Mouse (Mus musculus) midbrain, postnatal 0 days (tissue): ENCODE measurements around the gene Gtpbp6. TPM values are rescaled to one million over a fixed set of nuclear protein-coding genes. Genes with fewer than 3 reads are reported as not detected.

Source experiments
- ATAC-seq: fragments of 200-750 bp; cut with Nextera tagmentation; 2 replicates; pipeline ENCODE4 v1.8.0; 2017; ENCODE audit warnings: moderate number of reproducible peaks, mild to moderate bottlenecking, moderate TSS enrichment, moderate library complexity; ENCODE audit not compliant: low FRiP score
- DNase-seq: peaks from one replicate; pipeline ENCODE4 v3.0.0-alpha.2; 2015; ENCODE audit warnings: low spot score
- H3K27ac ChIP-seq: fragments of 300-500 bp; sonication (generic); 2 replicates; pipeline ENCODE4 v1.5.1; 2014; ENCODE audit warnings: low read depth, mild to moderate bottlenecking, low read length, mixed read lengths
- H3K27me3 ChIP-seq: fragments of 300-500 bp; sonication (generic); 2 replicates; pipeline ENCODE4 v1.6.1; 2014; ENCODE audit warnings: low read length, control low read depth, mixed read lengths; ENCODE audit not compliant: insufficient read depth
- H3K36me3 ChIP-seq: fragments of 300-500 bp; sonication (generic); 2 replicates; pipeline ENCODE4 v1.6.1; 2014; ENCODE audit warnings: low read length, control low read depth, mixed read lengths; ENCODE audit not compliant: insufficient read depth
- H3K4me1 ChIP-seq: fragments of 300-500 bp; sonication (generic); 2 replicates; pipeline ENCODE4 v1.6.1; 2014; ENCODE audit warnings: mild to moderate bottlenecking, control low read depth, antibody characterized with exemption, low read length, mixed read lengths; ENCODE audit not compliant: insufficient read depth
- H3K4me2 ChIP-seq: fragments of 300-500 bp; sonication (generic); 2 replicates; pipeline ENCODE4 v1.6.1; 2014; ENCODE audit warnings: low read depth, mild to moderate bottlenecking, low read length, mixed read lengths; ENCODE audit not compliant: poor library complexity, severe bottlenecking
- H3K4me3 ChIP-seq: fragments of 300-500 bp; sonication (generic); 2 replicates; pipeline ENCODE4 v1.5.1; 2014; ENCODE audit warnings: low read depth, mild to moderate bottlenecking, low read length, moderate library complexity
- H3K9ac ChIP-seq: fragments of 300-500 bp; sonication (generic); replicated peaks from 2 replicates; pipeline ENCODE4 v1.6.1; 2014; ENCODE audit warnings: mild to moderate bottlenecking, low read length, moderate library complexity, mixed read lengths; ENCODE audit not compliant: poor library complexity, severe bottlenecking
- H3K9me3 ChIP-seq: fragments of 300-500 bp; sonication (generic); 2 replicates; pipeline ENCODE4 v1.6.1; 2016; ENCODE audit warnings: low read length, control low read depth
- CTCF ChIP-seq: IDR thresholded peaks from 2 replicates; pipeline ENCODE4 v1.5.1; 2016; ENCODE audit warnings: antibody characterized with exemption, mild to moderate bottlenecking
- WGBS: fragments of 180-500 bp; shearing (Covaris S2); extraction: QIAGEN DNeasy Blood & Tissue Kit; methylation state at CpG from one replicate; pipeline ENCODE4 v1.1.7; 2014; 5-methylcytosine and 5-hydroxymethylcytosine counted together
- polyA plus RNA-seq: library from polyadenylated mRNA; unstranded; fragments of >200 nt; fragmentation: Nextera tagmentation; extraction: Ambion mirVana; gene quantifications from 2 replicates; pipeline ENCODE4 v1.2.1, GENCODE M21; 2015
- total RNA-seq: library from RNA; depleted of rRNA; stranded (reverse); fragments of >200 nt; gene quantifications from 2 replicates; pipeline ENCODE4 v1.2.3, GENCODE M21; 2014

Gtpbp6 gene
- total and polyA plus RNA-seq, 2 experiments from 2014 or later, result 57.5 to 135 TPM

GRCm38 (mm10) chr5:110101716-110102347 is 6.2 kb downstream of the Gtpbp6 start:
- Histone ChIP-seq H3K4me3 (peak overlapping the region; percentile 43), H3K4me2 (peak overlapping the region; percentile 77), H3K9me3 (no peaks in the 10 kb centered on the region), H3K4me1 (peaks cover 19% of the 10 kb centered on the region; the same call in 1 of the 2 replicates), H3K27me3 (no peaks in the 10 kb centered on the region), H3K9ac (peak overlapping the region; percentile 57), H3K27ac (peak overlapping the region; percentile 34; the same call in 1 of the 2 replicates), H3K36me3 (peaks cover 30% of the 10 kb centered on the region)
- no peak for TF ChIP-seq CTCF
- ATAC-seq (peak; percentile 73), DNase-seq (peak; percentile 82)
- 19% methylated on average over 34 of the region's 34 CpGs for WGBS

DNA sequence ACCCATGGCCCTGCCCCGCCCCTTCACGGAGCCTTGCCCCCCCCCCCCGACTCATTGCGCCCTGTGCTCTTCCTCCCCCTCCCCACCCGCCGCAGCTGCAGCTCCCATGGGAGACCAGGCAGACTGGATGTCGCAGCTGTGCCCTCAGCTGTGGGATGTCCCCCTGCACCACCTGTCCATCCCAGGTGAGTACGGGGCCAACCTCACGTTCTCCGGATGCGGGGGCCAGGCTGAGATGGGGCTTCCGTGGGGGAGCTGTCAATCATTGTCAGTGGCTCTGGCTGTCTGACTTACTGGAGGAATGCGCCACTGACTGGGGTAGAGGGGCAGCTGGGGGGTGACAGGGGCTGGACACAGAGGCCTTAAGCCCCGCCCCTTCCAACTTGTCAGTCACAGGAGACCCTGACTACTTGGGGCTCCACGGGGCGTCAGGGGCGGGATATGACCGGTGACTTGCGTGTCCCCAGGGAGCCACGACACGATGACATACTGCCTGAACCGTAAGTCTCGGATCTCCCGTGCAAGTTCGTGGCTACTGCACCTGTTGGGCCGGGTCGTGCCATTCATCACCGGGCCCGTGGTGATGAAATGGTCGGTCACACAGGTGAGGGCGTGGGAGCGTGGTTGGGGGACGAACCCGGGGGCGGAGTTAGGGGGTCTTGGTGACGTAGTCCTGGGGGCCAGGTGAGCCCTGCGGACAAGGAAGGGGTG is 6.9 kb downstream of the Gtpbp6 start:
- peak overlapping the region; percentile 77 for H3K4me2 ChIP-seq
- peak overlapping the region; percentile 43 for H3K4me3 ChIP-seq
- WGBS, result 1% methylated on average over 36 of the region's 37 CpGs
- TF ChIP-seq CTCF, result no peak
- peaks cover 12% of the 10 kb centered on the region; the same call in 1 of the 2 replicates for H3K4me1 ChIP-seq
- no peaks in the 10 kb centered on the region for H3K9me3 ChIP-seq
- H3K36me3 ChIP-seq, result peaks cover 28% of the 10 kb centered on the region
- H3K9ac ChIP-seq, result peak overlapping the region; percentile 57
- H3K27me3 ChIP-seq, result no peaks in the 10 kb centered on the region
- peak overlapping the region; percentile 34; the same call in 1 of the 2 replicates for H3K27ac ChIP-seq
- peak; percentile 62 for DNase-seq
- peak; percentile 50 for ATAC-seq

DNA sequence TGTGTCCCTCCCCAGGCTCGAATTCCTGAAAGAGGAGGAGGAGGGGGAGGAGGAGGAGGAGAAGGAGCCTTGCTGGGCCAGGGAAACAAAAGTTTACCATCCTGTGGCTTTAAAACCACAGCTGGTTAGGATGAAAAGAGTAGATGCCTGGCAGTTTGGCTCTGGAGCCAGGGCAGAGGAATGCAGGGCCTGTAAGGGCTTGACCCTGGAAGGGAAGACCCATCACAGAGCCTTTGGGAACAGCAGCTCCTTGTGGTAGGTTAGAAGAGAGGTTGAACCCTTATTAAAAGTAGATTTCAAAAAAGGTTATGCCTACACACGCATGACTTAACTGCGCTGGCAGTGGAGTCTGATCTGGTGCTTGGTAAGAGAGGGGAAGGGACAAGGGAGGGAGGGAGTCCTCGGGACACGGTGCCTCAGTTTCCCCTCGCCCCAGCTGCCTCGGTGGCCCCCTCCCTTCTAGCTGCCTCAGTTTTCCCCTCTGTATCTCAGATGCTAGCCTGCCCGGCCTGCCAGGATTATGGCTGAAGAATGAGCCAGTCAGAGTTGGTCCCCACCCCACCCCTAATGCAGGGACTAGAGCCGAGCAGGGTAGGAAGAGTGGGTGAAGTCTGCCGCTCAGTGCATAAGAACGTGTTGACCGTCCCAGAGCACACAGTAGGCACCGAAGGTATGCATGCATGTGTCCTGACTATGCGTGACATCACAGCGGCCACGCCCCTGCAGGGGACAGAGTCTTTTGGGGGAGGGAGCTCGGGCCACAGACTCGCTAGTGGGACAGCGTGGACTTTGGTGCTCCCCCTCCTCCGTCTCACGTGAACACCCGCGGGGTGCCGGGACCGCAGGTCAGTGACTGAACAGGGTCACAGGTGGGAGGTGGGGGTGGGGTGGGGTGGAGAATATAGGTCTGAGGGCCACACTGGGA is 8.1 kb downstream of the Gtpbp6 start, which contains the start of gene Plcxd1:
Gene Plcxd1, plus strand, starts transcription at position 314 of the 925 bp plus-strand sequence.
- peak; percentile 24 for TF ChIP-seq CTCF
- H3K9ac ChIP-seq, result peak within 1 kb of the TSS; percentile 57
- 0 out of 2 replicates have a peak, but pooled peaks cover 10% of the 10 kb centered on the region for H3K4me1 ChIP-seq
- H3K27ac ChIP-seq, result no peak within 1 kb of the TSS
- H3K4me2 ChIP-seq, result peak within 1 kb of the TSS; percentile 77
- DNase-seq, result no peak
- no peaks in the 10 kb centered on the region for H3K9me3 ChIP-seq
- ATAC-seq, result 0 out of 2 replicates have a peak, but pooled peaks have one; percentile 2
- H3K4me3 ChIP-seq, result peak within 1 kb of the TSS; percentile 43
- 4% methylated on average over 24 of the region's 25 CpGs for WGBS
- H3K36me3 ChIP-seq, result peaks cover 20% of the 10 kb centered on the region
- no peaks in the 10 kb centered on the region for H3K27me3 ChIP-seq

- TF ChIP-seq CTCF, result no peak
- Histone ChIP-seq H3K27me3 (no peaks in the 10 kb centered on the region), H3K4me1 (0 out of 2 replicates have a peak, but pooled peaks cover 10% of the 10 kb centered on the region), H3K9me3 (no peaks in the 10 kb centered on the region), H3K27ac (no peak overlapping the region), H3K36me3 (peaks cover 11% of the 10 kb centered on the region), H3K9ac (no peak overlapping the region), H3K4me2 (no peak overlapping the region), H3K4me3 (no peak overlapping the region)
- whole genome bisulfite sequencing, result 47% methylated on average over 1 of the region's 1 CpGs
- no peak for DNase-seq
- ATAC-seq, result no peak
Observed at GRCm38 (mm10) chr5:110098991-110099477, 9.0 kb downstream of the Gtpbp6 start.

DNA sequence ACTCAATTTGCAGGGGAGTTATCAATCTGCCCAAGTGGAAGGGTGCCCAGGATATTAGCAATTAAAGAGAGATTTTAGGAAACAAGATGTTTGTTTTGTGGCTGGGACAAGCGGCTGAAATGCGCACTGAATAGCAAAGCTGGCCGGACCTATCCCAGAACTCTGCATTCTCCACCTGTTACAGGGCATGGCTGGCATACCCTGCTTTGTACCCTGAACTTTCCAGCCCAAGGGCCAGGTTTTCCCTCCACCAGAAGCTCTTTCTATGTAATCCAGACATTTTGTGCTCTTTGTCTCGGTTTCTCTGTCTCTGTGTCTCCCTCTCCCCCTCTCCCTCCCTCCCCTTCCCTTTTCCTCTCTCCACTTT is 13.2 kb downstream of the Gtpbp6 start:
- 5% methylated on average over 4 of the region's 4 CpGs for WGBS
- TF ChIP-seq CTCF, result no peak
- no peak for ATAC-seq
- Histone ChIP-seq H3K9ac (peak overlapping the region; percentile 51), H3K27ac (no peak overlapping the region), H3K4me3 (peak overlapping the region; percentile 48), H3K36me3 (no peaks in the 10 kb centered on the region), H3K4me1 (no peaks in the 10 kb centered on the region), H3K27me3 (no peaks in the 10 kb centered on the region), H3K9me3 (no peaks in the 10 kb centered on the region), H3K4me2 (peak overlapping the region; percentile 83)
- no peak for DNase-seq
